Mouse (Mus musculus) kidney, postnatal 25 days (tissue): ENCODE data around the gene Vps13d.
A peak's percentile ranks its signal among the peaks of the same experiment; 100 is the strongest.

Experiments
- DNase-seq, 2 experiments: peaks; one replicate each; pipeline ENCODE4 v3.0.0; 2021; ENCODE audit warnings: mixed read lengths in 2 of 2

Gene Vps13d

GRCm38 (mm10) chr4:144939847-144940411, 254.9 kb downstream of the Vps13d start:
- DNase-seq, result peak in 1 of 2 experiments; percentile 39

GRCm38 (mm10) chr4:144936563-144937154, 258.1 kb downstream of the Vps13d start:
- DNase-seq, result no peak

- no peak for DNase-seq
Observed at GRCm38 (mm10) chr4:144934501-144934900, 260.3 kb downstream of the Vps13d start.

- DNase-seq, result peak in 1 of 2 experiments; percentile 38
Observed at GRCm38 (mm10) chr4:144931167-144931566, 263.6 kb downstream of the Vps13d start.

GRCm38 (mm10) chr4:144930366-144930765, 264.4 kb downstream of the Vps13d start:
- DNase-seq, result peak; percentile 88 to 93

GRCm38 (mm10) chr4:144929811-144930221, 265.0 kb downstream of the Vps13d start:
- peak; percentile 95 for DNase-seq

- DNase-seq, result peak in 1 of 2 experiments; percentile 40
Observed at GRCm38 (mm10) chr4:144928693-144929436, 265.9 kb downstream of the Vps13d start.
